Mouse (Mus musculus): Measurements from ENCODE around the gene Krt31.

The Krt31 gene

GRCm38 (mm10) chr11:100005905-100006304, 44.4 kb downstream of the Krt31 start:
- no peak for ATAC-seq (ENCODE audit: low TSS enrichment)

GRCm38 (mm10) chr11:100004846-100005245, 45.5 kb downstream of the Krt31 start:
- ATAC-seq (ENCODE audit: low TSS enrichment): peak; percentile 57; the same call in 1 of the 2 replicates

GRCm38 (mm10) chr11:99999091-99999490, 51.3 kb downstream of the Krt31 start:
- no peak for ATAC-seq (ENCODE audit: low TSS enrichment)
